Mouse (Mus musculus) mouse embryonic stem cell (cell line): ENCODE measurements at regions not wholly inside any gene's neighbourhood (a gene's known extent, or its start where the extent isn't known, plus 50 kb on each side); places are given as distances from the start of the nearest gene placed in this dataset.

Experiments
- in situ Hi-C, 2 experiments: fragments of 300-500 bp; cut with MboI; formaldehyde crosslinking; loops; 1 replicate in 1 of 2; 3 replicates in 1 of 2; pipeline ENCODE4 v1.14.3; 2019 to 2020; ENCODE audit warnings: low sequenced_read_pairs in 2 of 2, low pct_unique_long_range_greater_than_20kb in 1 of 2, mixed read lengths in 1 of 2; ENCODE audit not compliant: unreplicated experiment in 1 of 2

DNA sequence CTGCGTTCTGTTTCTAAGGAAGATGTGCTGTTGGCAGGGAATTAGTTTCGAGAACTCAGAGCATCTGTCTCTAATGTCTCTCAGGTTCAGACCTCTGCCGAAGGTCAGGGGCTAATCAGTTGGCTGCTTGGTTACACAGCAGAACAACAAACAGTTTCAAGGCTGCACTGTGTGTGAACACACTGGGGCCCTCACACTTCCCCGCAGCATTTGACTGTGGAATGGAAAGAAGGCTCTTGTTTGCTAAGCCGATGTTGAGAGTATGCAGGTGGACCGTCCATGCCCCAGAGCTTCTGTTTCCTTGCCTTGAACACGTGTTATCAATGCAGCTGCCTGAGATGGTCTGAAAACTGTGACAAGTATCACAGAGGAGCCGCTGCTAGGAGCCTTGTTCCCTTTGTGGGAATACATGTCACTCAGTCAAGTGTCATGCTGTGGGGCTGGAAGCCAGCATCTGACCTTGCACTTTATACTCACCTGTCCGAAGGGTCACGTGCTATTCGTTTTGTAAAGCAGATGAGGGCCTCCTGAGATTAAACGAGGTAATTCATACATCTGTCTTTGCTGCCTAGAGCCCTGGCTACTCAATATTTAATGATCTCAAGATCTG is 141.0 kb upstream of the Ankrd50 start:
- in situ Hi-C loops, result no loop called here

DNA sequence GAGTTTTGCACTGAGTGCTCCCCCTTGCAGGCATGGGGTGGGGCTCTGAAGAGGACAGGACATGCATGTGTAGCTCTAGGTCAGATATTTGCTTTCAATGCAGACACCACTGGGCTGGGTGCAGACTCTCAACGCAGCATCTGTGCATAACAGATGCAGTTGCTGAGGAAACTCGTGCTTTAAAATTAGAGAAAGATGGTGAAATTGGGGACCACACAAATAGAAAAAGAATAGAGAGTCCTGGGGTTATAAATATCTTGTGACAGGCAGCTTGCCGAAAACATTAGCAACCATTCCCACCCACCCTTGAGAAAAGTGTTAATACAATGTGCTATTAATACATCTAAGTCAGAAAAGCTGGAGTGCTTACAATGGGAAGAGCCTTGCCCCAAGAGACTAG is 133.3 kb upstream of the Ankrd50 start:
- in situ Hi-C loops, result no loop called here

DNA sequence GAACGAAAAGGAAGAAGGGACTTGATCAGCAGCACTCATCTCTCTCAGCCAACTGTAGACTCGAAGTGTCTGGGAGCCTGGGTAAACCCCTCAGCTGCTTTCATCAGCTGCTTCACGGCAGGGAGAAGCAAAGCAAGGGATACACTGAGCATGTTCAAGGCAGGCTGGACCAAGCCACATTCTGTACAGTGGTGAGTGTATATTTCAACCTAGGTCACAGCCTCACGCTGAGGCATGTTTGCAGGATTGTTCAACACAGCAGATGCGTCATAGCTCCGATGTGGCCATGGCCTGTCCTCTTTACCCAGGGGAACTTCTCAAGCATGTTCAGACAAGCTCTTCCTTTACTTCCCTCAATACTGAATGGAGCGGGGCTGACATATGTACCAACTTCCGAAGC is 132.6 kb upstream of the Ankrd50 start:
- in situ Hi-C loops, result no loop called here

DNA sequence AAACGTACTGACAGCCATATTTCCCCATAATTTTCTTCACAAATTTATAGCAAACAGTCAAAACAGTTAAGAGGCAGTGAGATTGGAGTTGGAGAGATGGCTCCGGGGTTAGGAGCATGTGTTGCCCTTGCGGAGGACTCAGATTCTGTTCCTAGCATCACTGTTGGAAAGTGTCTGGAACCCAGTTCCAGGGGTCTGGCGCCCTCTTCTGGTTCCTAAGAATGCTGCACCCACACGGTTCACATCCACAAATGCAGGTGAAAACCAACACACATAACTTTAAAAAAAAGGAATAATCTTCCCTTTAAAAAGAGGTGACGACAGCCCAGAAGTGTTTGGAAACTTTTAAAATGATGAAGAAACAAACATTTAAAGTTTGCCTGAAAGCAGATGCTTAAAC is 129.1 kb upstream of the Ankrd50 start:
- in situ Hi-C loops, result no loop called here

DNA sequence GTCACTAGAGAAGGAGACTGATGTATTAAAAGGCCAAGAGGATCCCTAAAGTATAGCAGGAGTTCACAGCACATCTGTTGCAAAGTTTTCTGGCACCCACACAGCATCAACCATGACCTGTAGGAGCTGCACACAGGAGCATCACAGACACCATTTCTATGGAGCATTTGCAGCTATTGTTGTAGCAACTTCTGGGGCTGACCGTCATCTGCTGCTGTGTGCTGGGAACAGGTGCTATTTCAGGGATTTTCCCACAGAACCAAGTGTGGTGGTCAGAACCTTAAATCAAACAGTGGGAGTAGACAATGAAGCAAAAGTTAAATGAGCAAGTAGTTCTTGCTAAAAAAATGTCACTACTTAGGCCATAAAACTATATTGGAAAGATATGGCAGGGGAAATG is 106.9 kb upstream of the Ankrd50 start:
- in situ Hi-C loops, result loop anchor here in 1 of 2 experiments (25.0 kb wide), 1 partner anchor 329 kb away; no protein-coding TSS in a partner anchor

DNA sequence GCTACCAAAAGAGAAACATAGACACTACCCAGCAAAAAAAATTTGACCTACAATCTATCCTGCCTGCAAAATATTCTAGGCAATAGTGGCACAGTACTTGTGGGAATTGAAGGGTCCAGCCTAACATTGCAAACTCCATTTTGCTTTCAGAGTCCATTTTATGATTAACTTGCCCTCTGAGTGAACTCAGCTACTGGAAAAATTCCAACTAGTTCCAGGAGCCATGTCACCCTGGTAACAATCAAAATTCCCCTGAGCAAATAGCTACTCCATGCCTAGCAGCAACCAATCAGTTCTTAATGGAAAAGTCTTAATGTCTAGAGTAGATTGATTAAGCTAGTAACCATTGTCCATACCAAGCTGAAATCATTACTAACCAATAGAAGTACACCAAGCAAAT is 104.3 kb upstream of the Ankrd50 start:
- in situ Hi-C loops, result loop anchor here in 1 of 2 experiments (25.0 kb wide), 1 partner anchor 327 kb away; no protein-coding TSS in a partner anchor

DNA sequence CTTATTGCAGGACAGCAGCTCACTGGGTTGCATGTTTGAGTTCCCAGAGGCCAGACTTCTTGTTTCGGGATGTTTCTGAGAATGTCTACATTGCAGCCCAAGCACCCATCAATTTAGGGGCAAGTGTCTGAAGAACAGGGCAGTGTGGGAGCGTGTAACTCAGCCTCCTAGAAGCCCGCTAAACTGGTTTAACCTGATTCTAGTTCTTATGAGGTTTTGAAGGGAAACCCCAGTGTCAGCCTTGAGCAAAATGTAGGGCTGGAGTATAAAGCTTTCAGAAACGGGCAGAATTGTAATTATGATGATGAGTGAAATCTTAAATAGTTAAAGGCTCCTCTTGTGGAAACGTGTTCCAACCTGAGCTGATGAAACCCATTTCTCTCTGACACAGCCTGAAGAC is 100.9 kb upstream of the Ankrd50 start:
- in situ Hi-C loops, result loop anchor here in 1 of 2 experiments (25.0 kb wide), 1 partner anchor 323 kb away; no protein-coding TSS in a partner anchor

DNA sequence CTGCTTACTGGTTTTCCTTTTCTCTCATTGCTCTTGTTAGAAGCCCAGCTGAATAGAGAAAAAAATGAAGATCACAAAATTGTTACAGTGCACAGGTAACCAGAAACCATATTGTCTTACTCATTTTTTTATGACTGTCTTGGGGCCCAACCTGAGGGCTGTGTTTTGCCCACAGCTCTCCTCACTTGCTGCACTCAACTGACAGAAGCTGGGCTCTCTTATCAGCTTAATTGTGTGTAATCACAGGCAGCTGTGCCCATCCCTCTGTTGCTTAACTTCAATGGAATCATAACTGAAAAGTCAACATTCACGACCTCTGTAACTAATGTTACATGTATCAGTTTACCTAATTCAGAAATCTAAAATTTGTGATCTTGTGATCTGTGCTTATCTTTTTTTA is 95.1 kb upstream of the Ankrd50 start:
- in situ Hi-C loops, result loop anchor here in 1 of 2 experiments (25.0 kb wide), 1 partner anchor 317 kb away; no protein-coding TSS in a partner anchor

DNA sequence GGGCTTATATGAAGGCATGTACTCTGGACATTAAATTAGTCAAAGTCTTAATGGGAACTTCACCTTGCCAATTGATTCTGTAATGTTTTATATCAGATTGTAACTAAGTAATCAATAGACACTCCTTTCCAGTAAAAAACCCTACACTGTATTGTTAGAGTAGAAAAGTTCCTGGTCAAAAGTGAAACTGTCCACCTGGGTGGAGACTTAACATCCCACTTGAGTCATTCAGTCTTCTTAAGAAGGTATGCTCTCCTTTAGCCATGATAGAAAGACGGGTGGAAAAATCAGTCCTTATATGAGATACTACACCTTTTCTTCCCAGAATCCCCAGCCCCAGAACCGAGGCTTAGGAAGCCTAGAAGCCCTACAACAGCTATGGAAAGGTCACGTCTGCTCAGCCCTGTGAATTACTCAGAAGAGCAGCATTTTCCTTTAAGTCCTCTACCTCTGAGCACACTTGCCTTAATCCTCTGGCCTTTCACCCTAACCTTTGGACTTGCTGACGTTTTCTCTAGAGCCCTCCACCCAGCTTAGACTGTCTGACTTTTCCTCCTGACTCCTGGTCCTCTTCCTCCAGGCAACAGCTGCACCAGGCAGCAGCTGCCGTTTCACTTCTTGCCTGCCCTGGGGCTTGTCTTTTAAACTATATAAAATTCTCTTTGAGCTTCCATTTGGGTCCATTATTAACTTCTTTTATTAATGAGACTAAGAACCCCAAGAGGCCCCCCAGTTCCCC is 93.4 kb upstream of the Ankrd50 start:
- in situ Hi-C loops, result loop anchor here in 1 of 2 experiments (25.0 kb wide), 1 partner anchor 316 kb away; no protein-coding TSS in a partner anchor

DNA sequence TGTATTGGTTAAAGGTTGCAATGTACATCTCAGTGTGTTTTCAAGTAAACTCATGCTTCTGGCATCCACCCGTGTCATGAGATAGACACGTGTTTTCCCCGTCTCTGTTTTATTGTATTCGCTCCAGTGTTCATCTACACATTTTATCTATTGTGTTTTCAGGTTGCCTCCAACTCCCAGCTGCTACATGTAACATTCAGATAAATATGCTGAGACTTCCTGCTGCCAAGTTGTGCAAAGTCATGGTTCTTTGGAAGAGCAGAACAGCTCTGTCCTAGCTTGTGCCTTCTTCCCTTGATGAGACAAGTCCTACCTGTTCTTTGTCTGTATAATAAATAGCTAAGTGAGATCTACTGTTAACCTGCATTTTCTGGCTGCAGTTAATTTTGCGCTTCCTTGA is 89.0 kb upstream of the Ankrd50 start:
- in situ Hi-C loops, result no loop called here

DNA sequence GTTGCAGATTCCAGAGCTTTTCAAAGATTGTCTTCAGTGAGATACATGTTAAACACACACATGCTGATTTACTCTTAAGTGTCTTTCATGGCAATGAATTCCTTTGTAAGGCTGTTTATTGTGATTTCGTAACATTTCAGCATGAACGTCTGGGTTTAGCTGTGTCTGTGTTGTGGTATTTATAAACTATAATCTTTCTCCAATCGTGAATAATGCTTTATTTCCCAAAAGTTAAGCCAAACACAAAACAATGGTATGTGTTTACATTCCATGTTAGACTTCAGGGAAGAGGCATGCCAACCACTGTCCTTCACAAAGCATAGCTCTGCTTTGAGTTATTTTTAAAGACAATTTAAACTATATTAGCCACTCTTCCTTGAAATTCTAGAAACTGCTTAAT is 87.5 kb upstream of the Ankrd50 start:
- in situ Hi-C loops, result no loop called here

DNA sequence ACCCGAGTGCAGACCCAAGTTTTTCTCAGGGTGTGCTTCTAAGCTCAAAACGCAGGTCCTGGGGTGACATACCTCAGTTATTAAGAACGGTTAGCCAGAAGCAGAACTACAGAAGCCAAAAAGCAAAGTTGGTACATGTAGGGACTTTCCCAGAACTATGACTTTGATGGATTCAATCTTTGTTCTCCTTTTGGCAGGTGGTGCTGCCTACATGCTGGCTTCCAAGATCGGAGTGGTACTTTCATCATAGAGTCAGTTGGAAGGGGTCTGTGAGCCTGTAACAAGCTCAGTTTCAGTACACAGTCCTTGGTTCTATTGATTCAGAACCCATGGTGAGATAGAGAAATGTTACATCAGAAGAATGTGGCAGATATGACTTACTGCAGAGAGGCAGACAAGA is 86.6 kb upstream of the Ankrd50 start:
- in situ Hi-C loops, result no loop called here

DNA sequence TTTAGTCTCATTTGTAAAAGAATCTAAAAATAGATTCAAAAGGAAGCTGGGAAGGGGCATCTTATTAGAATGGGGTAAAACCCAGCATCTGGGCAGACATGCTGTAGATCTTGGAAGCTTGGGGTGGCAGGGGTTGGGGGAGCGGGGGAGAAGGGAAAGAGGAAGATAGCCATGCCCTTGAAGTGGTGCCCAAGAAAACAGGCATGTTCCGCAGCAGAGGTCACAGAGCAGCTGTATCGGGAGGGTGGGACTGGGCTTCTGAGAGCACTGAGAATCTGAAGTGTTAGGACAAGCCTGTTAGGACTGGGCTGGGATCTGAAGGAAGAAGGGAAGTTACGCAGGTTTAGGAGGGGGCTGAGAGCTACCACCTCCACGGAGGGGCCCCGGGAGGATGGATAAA is 84.4 kb upstream of the Ankrd50 start:
- in situ Hi-C loops, result no loop called here

DNA sequence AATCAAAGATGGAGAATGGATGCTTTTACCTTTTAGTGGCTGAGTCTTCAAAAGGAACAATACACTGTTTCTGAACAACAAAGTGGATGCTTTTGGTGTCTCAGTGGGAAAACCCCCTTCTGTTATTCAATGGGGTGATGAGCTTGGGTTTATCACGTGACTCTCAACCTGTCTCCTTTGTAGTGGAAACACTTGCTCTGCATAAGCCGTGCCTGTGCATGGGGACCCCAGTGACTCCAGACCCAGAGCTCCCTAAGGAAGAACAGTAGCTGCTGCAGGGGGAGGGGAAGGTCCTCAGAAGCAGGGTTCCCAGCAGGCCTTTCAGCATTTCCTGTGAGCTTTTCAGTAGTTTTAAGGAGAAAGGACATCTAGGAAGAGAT is 83.9 kb upstream of the Ankrd50 start:
- in situ Hi-C loops, result no loop called here

DNA sequence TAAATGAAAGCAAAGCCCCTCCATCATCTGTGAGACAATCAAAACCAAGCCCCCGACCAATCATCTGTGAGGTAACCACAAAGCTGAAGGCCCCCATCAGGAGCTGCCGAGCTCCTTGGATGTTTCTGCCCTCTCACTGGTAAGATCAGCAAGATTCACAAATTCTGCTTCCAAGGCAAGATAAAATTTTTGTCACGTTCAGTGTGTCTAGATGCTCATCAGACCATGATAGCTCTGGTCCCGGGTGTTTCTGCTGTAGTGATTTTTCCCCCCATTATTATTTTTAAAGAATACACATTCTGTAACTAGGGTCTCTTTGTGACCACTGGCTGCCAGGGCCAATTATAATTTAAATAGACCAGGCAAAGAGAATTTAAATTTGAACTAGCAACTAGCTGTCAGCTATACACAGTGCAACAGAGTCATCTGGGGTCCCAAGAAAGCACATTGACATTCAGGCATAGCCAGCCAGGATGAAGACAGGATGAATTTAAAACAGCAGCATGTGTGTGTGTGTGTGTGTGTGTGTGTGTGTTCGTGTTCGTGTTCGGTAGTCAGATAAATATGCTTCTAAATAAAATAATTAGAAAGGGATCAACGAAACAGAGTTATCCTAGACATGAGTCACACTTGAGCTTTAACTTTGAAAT is 83.4 kb upstream of the Ankrd50 start:
- in situ Hi-C loops, result no loop called here

DNA sequence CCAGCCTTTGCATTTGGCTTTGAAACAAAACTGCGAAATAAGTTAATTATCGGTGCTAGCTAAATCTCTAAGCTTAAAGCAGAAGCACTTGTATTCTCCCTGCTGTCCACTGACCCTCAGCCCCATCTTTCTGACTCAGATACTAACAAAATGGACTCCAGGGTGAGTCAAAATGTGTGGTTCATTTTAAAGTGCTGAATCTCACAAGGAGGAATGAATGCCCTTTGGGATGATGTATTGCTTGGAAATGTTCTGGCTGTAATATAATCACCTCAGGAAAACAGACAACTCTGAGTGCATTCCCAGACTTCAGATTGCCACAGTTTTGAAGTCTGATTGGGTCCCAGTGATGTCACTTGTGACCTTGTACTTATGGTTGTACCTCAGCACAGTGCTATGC is 81.9 kb upstream of the Ankrd50 start:
- in situ Hi-C loops, result no loop called here

DNA sequence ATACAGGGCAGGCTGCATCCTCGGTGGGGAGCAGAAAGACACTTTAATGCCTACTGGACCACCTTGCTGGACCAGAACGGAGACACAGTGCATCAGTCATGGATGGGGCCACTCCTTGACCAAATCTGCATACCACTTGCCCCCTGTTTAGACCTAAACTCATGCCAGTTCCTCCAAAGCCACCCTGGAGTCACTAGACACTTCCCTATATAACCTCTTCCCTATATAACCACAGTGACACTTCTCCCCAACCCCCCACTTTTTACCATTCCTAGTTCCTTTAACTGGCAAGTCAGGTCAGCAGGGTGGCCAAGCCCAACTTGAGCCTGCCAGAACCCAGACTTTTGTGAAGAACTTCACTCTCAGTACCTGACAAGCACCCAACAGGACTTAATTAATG is 80.2 kb upstream of the Ankrd50 start:
- in situ Hi-C loops, result no loop called here

DNA sequence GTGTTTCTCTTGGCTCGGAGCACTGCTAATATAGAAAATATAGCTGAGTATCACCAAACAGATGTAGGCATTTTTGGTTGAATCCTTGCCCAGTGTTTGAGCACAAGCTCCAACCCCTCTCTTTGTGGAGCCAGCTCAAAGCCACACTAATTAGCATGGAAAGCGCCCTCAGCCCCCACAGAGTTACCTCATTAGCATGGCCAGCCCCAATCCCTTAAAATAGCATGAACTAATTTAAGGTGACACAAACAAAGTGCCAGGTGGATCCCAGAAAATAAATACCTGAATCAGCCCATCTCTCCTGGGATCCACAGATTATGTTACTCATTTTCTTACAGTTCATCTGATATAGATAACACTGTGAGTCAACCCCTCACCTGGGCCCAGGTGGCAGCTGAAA is 79.7 kb upstream of the Ankrd50 start:
- in situ Hi-C loops, result no loop called here

DNA sequence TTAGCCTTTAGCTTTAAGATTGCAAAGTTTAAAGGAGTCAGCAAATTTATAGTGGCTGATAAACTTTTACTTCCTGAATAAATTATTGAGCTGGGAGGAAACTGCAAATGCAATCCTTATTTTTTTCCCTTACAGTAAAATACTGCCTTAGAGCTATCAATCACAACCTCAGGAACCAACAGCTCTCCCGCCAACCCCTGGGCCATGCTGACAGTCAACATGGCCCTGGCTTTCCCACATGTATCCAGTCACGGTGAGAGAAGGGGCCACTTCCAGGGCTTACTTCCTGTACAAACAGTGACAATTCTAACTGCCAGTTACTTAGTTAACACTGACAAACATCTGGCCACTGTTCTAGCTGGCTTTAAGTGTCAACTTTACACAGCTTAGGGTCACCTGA is 76.5 kb upstream of the Ankrd50 start:
- in situ Hi-C loops, result no loop called here

DNA sequence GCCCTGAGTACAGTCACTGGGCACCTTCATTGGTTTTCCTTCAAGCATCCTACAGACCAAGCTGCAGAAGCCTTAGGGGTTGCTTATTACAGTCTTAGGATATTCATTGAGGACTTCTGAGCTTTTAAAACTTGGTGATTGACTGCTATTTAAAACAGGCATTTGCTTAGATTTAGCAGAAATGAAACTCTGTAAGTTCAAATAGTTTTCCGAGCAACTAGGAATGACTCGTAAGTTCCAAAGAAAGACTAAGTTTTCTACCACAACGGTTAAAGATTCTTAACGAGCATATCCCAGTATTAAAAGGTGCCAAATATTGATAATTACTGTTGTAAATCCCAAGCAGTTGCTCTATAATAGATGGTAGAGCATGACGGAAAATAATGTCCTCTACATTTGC is 71.3 kb upstream of the Ankrd50 start:
- in situ Hi-C loops, result no loop called here
